In the genomic region with DNA sequence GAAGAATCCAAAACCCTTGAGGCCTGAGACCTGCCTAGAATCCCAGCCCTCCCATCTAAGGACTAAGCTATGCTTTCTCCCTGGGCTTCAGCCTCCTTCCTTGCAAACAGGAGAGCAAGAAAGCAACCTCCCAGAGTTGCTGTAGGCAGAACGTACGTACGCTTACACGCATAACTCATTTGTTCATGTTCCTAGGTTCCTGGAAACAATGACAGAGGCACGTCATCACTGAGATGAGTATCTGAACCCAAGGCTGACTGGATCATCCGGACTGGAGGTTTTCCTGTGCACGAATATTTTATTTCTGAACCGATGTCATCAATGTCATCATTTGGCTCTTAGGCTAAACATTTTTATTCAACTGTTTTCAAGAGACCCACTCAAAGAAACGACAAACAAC, we compare ENCODE assay signal across 12 mouse cellular contexts. TPM values are rescaled to one million over a fixed set of nuclear protein-coding genes. Genes with fewer than 3 reads are reported as not detected.
DNase-seq lines count a peak whose midpoint lies in the region; ATAC-seq and TF ChIP-seq lines count a peak whose summit lies in the region.
"Had no signal": no experiment of that assay in that cellular context is flagged by ENCODE, and none has a peak within 500 bp of the region (broad histone marks: within the 10 kb centered on the region; RNA-seq: fewer than 3 reads in every experiment).

No protein-coding gene starts in this region.

- no peak for DNase-seq in heart, adult 9 months (ENCODE audit: low spot score in 2 of 2)
- DNase-seq in right cerebral cortex, adult 18-20 months, result peak; percentile 47
- DNase-seq in right cerebral cortex, adult 2 months (ENCODE audit: low spot score in 2 of 2), result no peak
- DNase-seq in hindbrain, postnatal 0 days (ENCODE audit: low spot score), result no peak
- DNase-seq in thymus, postnatal 10 days (ENCODE audit: low spot score in 2 of 2), result no peak
- DNase-seq in lung, postnatal 0 days (ENCODE audit: low spot score), result no peak
- DNase-seq: thymus, postnatal 36 days had no signal

- H3K9ac ChIP-seq in heart, embryonic 14.5 days (ENCODE audit: low read length), result peak overlapping the region; percentile 39; the same call in 1 of the 2 replicates
- H3K9ac ChIP-seq in hindbrain, postnatal 0 days (replicated peaks; ENCODE audit: low read length), result no peak overlapping the region
- H3K9ac ChIP-seq in lung, postnatal 0 days (replicated peaks; ENCODE audit: low read depth), result no peak overlapping the region
- H3K9ac ChIP-seq: lung, embryonic 15.5 days; neural tube, embryonic 12.5 days had no signal

- peak overlapping the region; percentile 84 for H3K4me2 ChIP-seq in heart, embryonic 14.5 days (ENCODE audit: low read length)
- H3K4me2 ChIP-seq in hindbrain, postnatal 0 days (ENCODE audit: low read depth, low read length), result peak overlapping the region; percentile 42
- H3K4me2 ChIP-seq in lung, postnatal 0 days (replicated peaks; ENCODE audit: low read depth, low read length), result no peak overlapping the region
- H3K4me2 ChIP-seq: lung, embryonic 15.5 days; neural tube, embryonic 12.5 days had no signal

- H3K27ac ChIP-seq in heart, embryonic 14.5 days (replicated peaks in 1 of 2; ENCODE audit: control insufficient read depth in 1 of 2, insufficient read depth in 1 of 2, low read depth in 2 of 2, low read length in 2 of 2), result no peak overlapping the region
- no peak overlapping the region for H3K27ac ChIP-seq in hindbrain, postnatal 0 days
- H3K27ac ChIP-seq in lung, postnatal 0 days (ENCODE audit: low read length), result no peak overlapping the region
- H3K27ac ChIP-seq: lung, embryonic 15.5 days; neural tube, embryonic 12.5 days had no signal

- 69% methylated on average over 9 of the region's 9 CpGs for WGBS in heart, embryonic 14.5 days
- WGBS in hindbrain, postnatal 0 days, result 72% methylated on average over 9 of the region's 9 CpGs
- 80% methylated on average over 9 of the region's 9 CpGs for WGBS in lung, postnatal 0 days

- no peak for ATAC-seq in heart, embryonic 14.5 days (ENCODE audit: insufficient number of reproducible peaks, insufficient read depth, low FRiP score, low read depth)
- ATAC-seq in hindbrain, postnatal 0 days, result no peak
- no peak for ATAC-seq in lung, postnatal 0 days
- ATAC-seq: inflammation-experienced regulatory T-cells, adult 6 months; Patski had no signal

- H3K36me3 ChIP-seq in heart, embryonic 14.5 days (ENCODE audit: control insufficient read depth, insufficient read depth, low read length), result peaks cover 6% of the 10 kb centered on the region; the same call in 1 of the 2 replicates
- no peaks in the 10 kb centered on the region for H3K36me3 ChIP-seq in hindbrain, postnatal 0 days (ENCODE audit: insufficient read depth, low read length)
- no peaks in the 10 kb centered on the region for H3K36me3 ChIP-seq in lung, postnatal 0 days (ENCODE audit: insufficient read depth, low read length)
- H3K36me3 ChIP-seq: lung, embryonic 15.5 days; neural tube, embryonic 12.5 days had no signal

- H3K4me1 ChIP-seq in heart, embryonic 14.5 days (ENCODE audit: control insufficient read depth in 2 of 2, insufficient read depth in 2 of 2, low read length in 2 of 2), result peaks cover 23 to 39% of the 10 kb centered on the region in 2 experiments
- H3K4me1 ChIP-seq in hindbrain, postnatal 0 days (ENCODE audit: insufficient read depth, low read length), result peaks cover 6% of the 10 kb centered on the region
- peaks cover 11% of the 10 kb centered on the region; the same call in 1 of the 2 replicates for H3K4me1 ChIP-seq in lung, postnatal 0 days (ENCODE audit: insufficient read depth, low read depth, low read length)

- TF ChIP-seq EP300 in lung, postnatal 0 days (IDR thresholded peaks at IDR 0.05), result no peak

- H3K4me3 ChIP-seq in heart, embryonic 14.5 days (ENCODE audit: control insufficient read depth in 1 of 2, insufficient read depth in 1 of 2, low read depth in 1 of 2, low read length in 2 of 2), result no peak overlapping the region
- H3K4me3 ChIP-seq in hindbrain, postnatal 0 days (ENCODE audit: low read length), result no peak overlapping the region
- no peak overlapping the region for H3K4me3 ChIP-seq in lung, postnatal 0 days (ENCODE audit: low read depth, low read length)
- H3K4me3 ChIP-seq: lung, embryonic 15.5 days; neural tube, embryonic 12.5 days had no signal

- H3K9me3 ChIP-seq in heart, embryonic 14.5 days (ENCODE audit: control insufficient read depth, low read length), result no peaks in the 10 kb centered on the region
- no peaks in the 10 kb centered on the region for H3K9me3 ChIP-seq in hindbrain, postnatal 0 days (ENCODE audit: low read length)
- no peaks in the 10 kb centered on the region for H3K9me3 ChIP-seq in lung, postnatal 0 days (ENCODE audit: low read length)
- H3K9me3 ChIP-seq: lung, embryonic 15.5 days; neural tube, embryonic 12.5 days had no signal

- no peak for TF ChIP-seq CTCF in hindbrain, postnatal 0 days (IDR thresholded peaks at IDR 0.05; ENCODE audit: low read depth)
- TF ChIP-seq CTCF in lung, postnatal 0 days (IDR thresholded peaks at IDR 0.05), result no peak

- no peaks in the 10 kb centered on the region for H3K27me3 ChIP-seq in heart, embryonic 14.5 days (ENCODE audit: control insufficient read depth, insufficient read depth, low read length)
- H3K27me3 ChIP-seq in hindbrain, postnatal 0 days (ENCODE audit: insufficient read depth, low read length), result no peaks in the 10 kb centered on the region
- no peaks in the 10 kb centered on the region for H3K27me3 ChIP-seq in lung, postnatal 0 days (replicated peaks; ENCODE audit: insufficient read depth, low read length)
- H3K27me3 ChIP-seq: neural tube, embryonic 12.5 days; Patski had no signal

RNA-seq across cellular contexts. Expression of gene Got1, which starts 2.4 kb away (rescaled TPM):
- 149 and 168 TPM in 2 replicates for polyA plus RNA-seq in heart, embryonic 14.5 days (2014; fragmentation: Nextera tagmentation; extraction: Ambion mirVana)
- 120 and 132 TPM in 2 replicates for total RNA-seq in hindbrain, postnatal 0 days (2014; rRNA removed)
- polyA plus RNA-seq in hindbrain, postnatal 0 days (2015; fragmentation: Nextera tagmentation; extraction: Ambion mirVana), result 134 and 136 TPM in 2 replicates
- 14.2 and 15.6 TPM in 2 replicates for polyA plus RNA-seq in lung, postnatal 0 days (2015; fragmentation: Nextera tagmentation; extraction: Ambion mirVana)
